Mouse (Mus musculus) left cerebral cortex, adult 2 months (tissue): ENCODE results near the gene Dnah14. TPM values are rescaled to one million over a fixed set of nuclear protein-coding genes. Genes with fewer than 3 reads are reported as not detected.
A peak's percentile ranks its signal among the peaks of the same experiment; 100 is the strongest.
"Not testable (repeated sequence)": the region's sequence is repeated elsewhere in the genome, so short reads cannot be mapped to it uniquely, and the experiment has no call there.

Experiments
- DNase-seq, 2 experiments: peaks; one replicate each; pipeline ENCODE4 v3.0.0; 2021 to 2022; ENCODE audit warnings: low spot score in 2 of 2, mixed read lengths in 1 of 2; ENCODE audit errors: extremely low spot score in 1 of 2
- H3K27ac ChIP-seq: fragments of 200-600 bp; 2 replicates; pipeline ENCODE4 v1.8.1; 2022
- H3K4me3 ChIP-seq: fragments of 200-600 bp; 2 replicates; pipeline ENCODE4 v1.8.1; 2022
- CTCF ChIP-seq: fragments of 200-600 bp; IDR thresholded peaks from 2 replicates; pipeline ENCODE4 v1.8.1; 2022; ENCODE audit warnings: antibody characterized with exemption, mild to moderate bottlenecking, moderate library complexity
- intact Hi-C: fragments of 180-260 bp; cut with DNase I; formaldehyde crosslinking; loops from one replicate; pipeline ENCODE4 v1.15.1; 2025
- total RNA-seq, 2 experiments: library from RNA; stranded (reverse); gene quantifications; 2 replicates each; pipeline ENCODE4 v1.2.3; 2021

The Dnah14 gene
- total RNA-seq, 2 experiments from 2014 or later: 0.49 to 1.4 TPM

DNA sequence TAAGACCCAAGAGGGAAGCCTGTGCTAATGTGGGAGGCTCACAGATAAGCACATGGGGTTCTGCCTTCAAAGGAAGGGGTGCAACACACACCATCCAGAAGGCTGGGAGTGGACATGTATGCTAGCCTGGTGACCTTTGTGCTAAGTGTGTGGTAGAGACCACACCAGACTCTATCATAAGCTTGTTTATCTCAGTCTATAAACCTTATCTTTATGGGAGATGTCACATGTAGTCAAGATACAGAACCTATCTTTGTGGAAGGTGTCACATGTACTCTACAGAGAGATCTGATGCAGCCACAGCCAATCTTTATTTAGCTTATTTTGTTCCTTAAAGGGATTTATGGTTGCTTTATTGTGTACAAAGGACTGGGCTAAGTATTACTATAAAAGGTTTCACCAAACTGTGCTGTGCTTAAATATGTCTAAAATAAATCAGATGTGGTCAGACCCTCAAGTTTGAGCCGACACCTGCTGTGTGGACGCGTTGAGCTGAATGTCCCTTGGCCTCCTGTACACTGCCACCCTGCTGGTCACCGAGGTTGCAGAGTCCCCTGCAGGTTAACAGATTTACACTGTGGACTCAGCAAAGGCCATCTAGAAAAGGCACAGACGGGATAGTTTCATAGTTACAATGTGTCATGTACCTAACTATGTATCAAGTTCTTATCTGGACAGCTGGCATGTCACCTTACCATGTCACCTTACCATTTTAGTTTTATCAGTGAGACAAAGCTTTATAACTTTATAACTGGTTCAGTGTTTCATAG, 118.6 kb downstream of the Dnah14 start:
- Histone ChIP-seq H3K27ac (no peak overlapping the region), H3K4me3 (no peak overlapping the region)
- DNase-seq: no peak
- TF ChIP-seq CTCF: no peak
- intact Hi-C loops: no loop called here

DNA sequence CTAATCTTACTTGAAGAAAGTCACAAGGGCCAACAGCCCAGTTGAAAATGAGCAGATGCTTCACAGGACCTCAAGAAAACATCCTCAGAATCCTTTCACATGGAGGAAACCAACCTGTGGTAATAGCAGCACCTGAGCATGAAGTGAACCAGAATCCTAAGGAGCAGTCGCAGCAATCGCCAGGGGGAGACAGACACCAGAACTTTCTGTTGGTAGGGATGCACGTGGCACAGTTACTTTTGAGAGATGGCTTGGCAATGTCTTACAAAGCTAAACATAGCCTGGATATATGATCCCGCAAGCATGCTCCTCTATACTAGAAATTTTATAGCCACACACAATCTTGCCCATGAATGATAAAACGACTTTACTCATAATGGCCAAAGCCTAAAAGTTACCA, 152.3 kb downstream of the Dnah14 start:
- intact Hi-C loops: loop anchor here (2.0 kb wide), 1 partner anchor 152 kb away; no protein-coding TSS in a partner anchor
- TF ChIP-seq CTCF: peak; percentile 58
- Histone ChIP-seq H3K27ac (no peak overlapping the region), H3K4me3 (no peak overlapping the region)
- DNase-seq: peak in 1 of 2 experiments; percentile 32

DNA sequence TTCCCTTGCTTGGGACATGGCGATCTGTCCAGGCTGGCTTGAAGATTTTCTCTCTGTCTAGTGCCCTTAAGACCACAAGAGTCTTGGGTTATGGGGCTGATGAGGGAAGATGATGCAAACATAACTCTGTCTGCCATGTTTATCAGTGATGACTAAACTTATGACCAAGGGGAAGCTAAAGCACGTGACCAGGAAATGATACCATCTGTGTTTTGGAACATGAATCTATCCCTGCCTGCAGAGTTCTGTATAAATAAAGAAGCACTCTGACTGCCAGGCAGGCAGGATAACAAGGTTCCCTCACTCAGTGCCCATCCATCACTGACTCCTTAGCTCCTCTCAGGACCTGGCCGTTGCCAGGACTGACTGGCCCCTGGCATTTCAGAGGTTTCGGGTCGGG, 157.2 kb downstream of the Dnah14 start:
- no peak overlapping the region for H3K4me3 ChIP-seq
- no peak for TF ChIP-seq CTCF
- DNase-seq: no peak
- H3K27ac ChIP-seq: no peak overlapping the region
- intact Hi-C loops: no loop called here

DNA sequence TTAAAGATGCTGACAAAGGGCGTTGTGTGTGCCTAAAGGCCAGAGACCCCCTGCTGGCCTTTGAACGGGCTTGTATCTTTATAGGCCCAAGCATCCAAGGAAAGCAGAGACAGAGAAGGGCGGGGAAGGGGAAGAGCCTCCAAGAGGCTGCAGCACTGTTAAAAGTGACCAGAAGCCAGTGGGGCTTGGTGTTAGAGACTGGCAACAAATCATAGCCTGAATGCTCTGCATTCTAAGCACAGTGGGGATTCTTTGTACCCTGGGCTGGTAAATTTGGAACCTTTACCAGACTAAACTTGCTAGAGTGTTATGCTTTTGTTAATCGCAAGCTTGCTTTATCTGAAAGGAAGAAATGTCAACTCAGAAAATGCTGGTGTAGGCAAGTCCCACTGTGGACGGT, 163.9 kb downstream of the Dnah14 start:
- intact Hi-C loops: no loop called here
- Histone ChIP-seq H3K4me3 (no peak overlapping the region), H3K27ac (no peak overlapping the region)
- DNase-seq: no peak
- no peak for TF ChIP-seq CTCF

DNA sequence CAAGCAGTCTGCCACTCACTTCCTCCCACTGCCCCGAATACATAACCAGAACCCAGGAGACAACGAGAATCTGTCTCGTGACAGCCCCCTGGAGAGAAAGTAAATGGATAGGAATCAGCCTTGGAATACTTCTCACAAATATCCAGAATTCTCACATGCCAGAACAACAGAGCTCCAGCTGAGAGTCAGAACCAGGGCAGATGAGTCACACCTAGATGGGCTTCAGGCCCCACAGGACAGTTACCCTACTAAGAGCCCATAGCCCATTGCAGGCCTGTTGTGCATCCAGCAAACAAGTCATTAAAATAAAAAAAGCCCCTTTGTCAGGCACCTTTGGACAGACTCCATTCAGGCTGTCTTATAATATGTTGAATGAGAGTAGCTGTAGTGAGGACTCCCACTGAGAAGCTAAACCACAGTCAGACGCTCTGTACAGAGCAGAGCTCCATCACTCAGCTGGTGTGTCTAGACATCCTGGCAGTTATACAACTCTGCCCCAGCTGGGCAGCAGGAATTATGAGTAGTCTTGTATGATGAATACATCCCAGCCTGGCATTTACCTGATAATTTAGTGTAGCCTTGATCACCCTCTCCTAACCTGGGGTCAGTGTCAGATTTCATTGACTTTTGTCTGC, 166.0 kb downstream of the Dnah14 start:
- DNase-seq: no peak
- Histone ChIP-seq H3K27ac (no peak overlapping the region), H3K4me3 (no peak overlapping the region)
- TF ChIP-seq CTCF: no peak
- intact Hi-C loops: no loop called here

DNA sequence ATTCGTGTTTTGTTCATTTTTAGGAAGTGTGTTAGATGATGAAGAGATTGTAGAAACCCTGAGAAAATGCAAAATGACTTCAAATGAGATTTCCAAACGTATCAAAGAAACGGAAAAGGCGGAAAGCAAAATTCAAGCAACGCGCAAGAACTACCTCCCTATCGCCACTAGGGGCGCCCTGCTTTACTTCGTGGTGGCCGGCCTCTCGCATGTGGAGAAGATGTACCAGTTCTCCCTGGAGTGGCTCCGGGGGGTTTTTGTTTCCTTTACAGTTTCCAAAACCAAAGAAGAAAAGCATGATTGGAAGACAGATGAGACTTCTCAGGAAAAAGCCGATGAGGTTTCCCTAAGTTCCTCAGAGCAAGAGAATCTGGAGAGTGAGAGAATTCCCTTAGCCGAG, 193.0 kb downstream of the Dnah14 start:
- intact Hi-C loops: no loop called here
- H3K27ac ChIP-seq: no peak overlapping the region
- TF ChIP-seq CTCF: peak; percentile 65
- H3K4me3 ChIP-seq: no peak overlapping the region
- no peak for DNase-seq

DNA sequence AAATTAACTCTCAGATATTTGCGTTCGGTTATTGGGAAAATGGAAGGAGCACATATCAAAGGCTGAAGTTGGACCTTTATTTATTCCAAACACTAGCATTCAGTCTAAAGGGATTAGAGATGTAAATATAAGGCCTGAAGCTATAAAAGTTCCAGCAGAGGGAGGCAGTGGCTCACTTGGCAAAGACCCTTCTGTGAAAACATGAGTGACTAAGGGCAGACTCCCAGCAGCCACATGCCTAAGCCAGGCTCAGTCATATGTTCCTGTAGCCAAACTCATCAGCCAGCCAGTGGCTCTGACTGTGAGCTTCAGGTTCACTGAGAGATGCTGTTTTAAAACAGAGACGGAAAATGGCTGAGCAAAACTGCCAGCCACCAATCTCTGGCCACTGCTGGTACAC, 195.5 kb downstream of the Dnah14 start:
- intact Hi-C loops: no loop called here
- DNase-seq: no peak
- Histone ChIP-seq H3K27ac (no peak overlapping the region), H3K4me3 (no peak overlapping the region)
- TF ChIP-seq CTCF: no peak

DNA sequence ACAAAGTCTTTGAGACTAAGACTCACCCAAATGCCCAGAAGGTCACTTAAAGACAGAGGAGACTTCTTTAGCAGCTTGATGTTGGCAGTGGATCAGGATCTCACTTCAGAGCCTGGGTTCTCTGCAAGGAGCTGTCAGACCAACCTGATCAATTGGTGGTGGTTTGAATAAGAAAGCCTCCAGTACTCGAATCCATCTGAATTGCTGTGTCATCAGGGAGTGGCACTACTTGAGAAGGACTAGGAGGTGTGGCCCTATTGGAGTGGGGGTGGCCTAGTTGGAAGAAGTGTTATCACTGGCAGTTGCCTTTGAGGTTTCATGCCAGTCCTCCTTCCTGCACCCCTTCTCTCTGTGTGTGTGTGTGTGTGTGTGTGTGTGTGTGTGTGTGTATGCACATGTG, 200.2 kb downstream of the Dnah14 start:
- Histone ChIP-seq H3K4me3 (no peak overlapping the region), H3K27ac (no peak overlapping the region)
- no peak for DNase-seq
- intact Hi-C loops: no loop called here
- no peak for TF ChIP-seq CTCF

DNA sequence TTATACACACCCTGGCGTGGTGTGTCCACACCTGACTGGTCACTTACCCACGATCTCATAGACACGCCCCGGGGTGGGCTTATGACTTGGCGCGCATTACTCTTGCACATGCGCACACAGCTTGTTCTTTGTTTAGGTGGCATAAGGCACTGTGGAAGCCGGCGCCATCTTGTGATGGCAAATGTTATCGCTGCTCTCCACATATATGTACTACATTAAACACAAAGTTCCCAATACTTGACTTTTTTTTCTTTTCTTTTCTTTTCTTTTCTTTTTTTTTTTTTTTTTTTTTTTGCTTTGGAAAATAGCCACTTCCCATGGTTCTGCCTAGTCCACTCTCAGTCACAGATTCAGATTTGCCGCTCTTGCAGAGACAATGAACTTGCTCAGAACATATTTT, 206.2 kb downstream of the Dnah14 start:
- H3K27ac ChIP-seq, intact Hi-C loops, DNase-seq, H3K4me3 ChIP-seq: not testable (repeated sequence)
- peak; percentile 20; the same call in 1 of the 2 replicates for TF ChIP-seq CTCF

DNA sequence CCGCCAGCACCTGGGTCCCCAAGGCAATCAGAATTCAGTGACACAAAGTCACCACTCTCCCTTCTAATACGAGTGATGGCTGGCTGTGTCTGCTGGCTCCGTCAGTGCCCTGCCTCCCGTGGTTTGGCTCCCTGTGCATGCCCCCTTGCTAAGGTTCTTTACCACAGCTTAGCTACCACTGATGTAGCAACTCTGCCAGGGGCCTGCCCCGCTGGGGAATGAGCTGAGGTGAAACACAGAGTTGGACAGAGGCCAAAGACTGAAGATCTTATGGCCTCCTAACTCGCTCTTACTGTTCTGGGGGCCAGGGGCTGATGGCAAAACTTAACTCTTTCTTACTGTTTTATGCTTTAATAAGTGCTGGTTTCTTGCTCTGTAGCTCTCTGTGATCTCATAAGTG, 213.6 kb downstream of the Dnah14 start:
- DNase-seq: no peak
- H3K4me3 ChIP-seq: no peak overlapping the region
- H3K27ac ChIP-seq: no peak overlapping the region
- TF ChIP-seq CTCF: no peak
- intact Hi-C loops: no loop called here

DNA sequence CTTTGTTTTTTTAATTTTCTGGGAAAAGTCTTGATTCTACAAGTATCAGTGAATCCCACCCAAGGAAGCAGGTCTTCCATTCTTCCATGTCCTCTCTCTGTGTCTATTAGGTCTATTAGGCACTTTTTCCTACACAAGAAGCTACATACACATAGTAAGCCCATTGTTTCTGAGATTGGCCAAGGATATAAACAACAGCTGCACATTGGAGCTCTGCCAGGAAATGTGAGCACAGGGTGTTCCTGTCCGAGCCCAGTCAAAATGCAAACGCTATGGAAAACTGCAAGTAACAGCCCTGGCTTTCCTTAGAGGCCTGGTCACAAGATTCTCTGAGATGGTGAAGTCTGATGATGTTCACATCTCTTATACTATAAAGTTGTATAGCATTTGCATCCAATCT, 217.2 kb downstream of the Dnah14 start:
- no peak for TF ChIP-seq CTCF
- intact Hi-C loops: no loop called here
- Histone ChIP-seq H3K4me3 (no peak overlapping the region), H3K27ac (no peak overlapping the region)
- DNase-seq: peak in 1 of 2 experiments; percentile 15

DNA sequence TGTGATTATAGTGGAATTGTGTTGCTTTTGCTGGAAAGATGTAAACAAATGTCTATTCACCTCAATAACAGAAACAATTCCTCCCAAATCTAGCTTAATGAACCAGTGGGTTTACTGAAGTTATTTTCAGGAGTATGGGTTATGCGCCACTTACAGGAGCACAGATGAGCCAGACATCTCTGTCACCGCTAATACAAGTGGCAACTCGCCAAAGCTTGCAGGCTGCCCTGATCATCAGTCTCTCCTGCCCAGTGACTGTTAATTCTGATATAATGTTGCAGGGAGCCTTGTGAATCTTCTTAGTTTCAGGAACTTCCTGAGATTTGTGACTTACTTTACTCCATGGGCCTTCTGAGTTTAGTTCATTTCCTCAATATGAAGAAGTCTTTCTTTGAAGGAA, 223.6 kb downstream of the Dnah14 start:
- intact Hi-C loops: no loop called here
- TF ChIP-seq CTCF: no peak
- Histone ChIP-seq H3K4me3 (no peak overlapping the region), H3K27ac (no peak overlapping the region)
- DNase-seq: no peak

DNA sequence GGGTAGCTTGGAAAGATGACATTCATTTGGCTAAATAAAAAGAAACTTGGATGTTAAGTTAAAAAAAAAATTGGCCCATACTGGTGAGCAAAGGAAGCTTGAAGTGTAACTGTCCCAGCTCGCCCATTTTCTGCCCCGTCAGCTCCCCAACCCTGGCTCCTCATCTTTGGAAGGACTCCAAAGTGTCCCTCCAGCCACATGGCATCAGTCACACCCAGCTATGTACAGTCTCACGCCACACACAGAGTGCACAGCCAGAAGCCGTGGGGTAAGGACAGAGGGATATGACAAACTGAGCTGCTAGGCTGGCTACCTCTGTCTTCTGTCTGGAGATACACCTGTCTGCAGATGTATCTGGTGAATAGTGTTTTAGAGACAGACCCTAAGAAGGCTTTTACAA, 224.3 kb downstream of the Dnah14 start:
- Histone ChIP-seq H3K27ac (no peak overlapping the region), H3K4me3 (no peak overlapping the region)
- intact Hi-C loops: no loop called here
- no peak for TF ChIP-seq CTCF
- DNase-seq: no peak
